Mouse (Mus musculus): ENCODE data around the gene Qars.

Gene Qars

GRCm38 (mm10) chr9:108490559-108491285 lies 16.8 kb upstream of the Qars start, which contains the start of gene Usp19:
Gene Usp19 (plus strand): TSS chr9:108490602.
- no peaks in the 10 kb centered on the region for H3K9me3 ChIP-seq (ENCODE audit: low read length)
- peaks cover 66% of the 10 kb centered on the region for H3K4me1 ChIP-seq (replicated peaks; ENCODE audit: low read depth, low read length)
- H3K36me3 ChIP-seq (ENCODE audit: insufficient read depth, low read length), result peaks cover 65% of the 10 kb centered on the region
- peak within 1 kb of the TSS; percentile 96 for H3K4me3 ChIP-seq (replicated peaks; ENCODE audit: low read length)
- H3K27me3 ChIP-seq (ENCODE audit: insufficient read depth, low read length), result no peaks in the 10 kb centered on the region
- no peak for TF ChIP-seq NANOG (IDR thresholded peaks at IDR 0.05; ENCODE audit: borderline replicate concordance, low read length)
- TF ChIP-seq POU5F1 (IDR thresholded peaks at IDR 0.05; ENCODE audit: borderline replicate concordance, low read length), result no peak
- no peak for TF ChIP-seq CTCF (conservative IDR thresholded peaks at IDR 0.05; ENCODE audit: low read length)

GRCm38 (mm10) chr9:108491286-108491580 lies 16.3 kb upstream of the Qars start:
- TF ChIP-seq NANOG (IDR thresholded peaks at IDR 0.05; ENCODE audit: borderline replicate concordance, low read length), result no peak
- TF ChIP-seq POU5F1 (IDR thresholded peaks at IDR 0.05; ENCODE audit: borderline replicate concordance, low read length), result no peak
- TF ChIP-seq CTCF (conservative IDR thresholded peaks at IDR 0.05; ENCODE audit: low read length), result no peak
- H3K27me3 ChIP-seq (ENCODE audit: insufficient read depth, low read length), result no peaks in the 10 kb centered on the region
- peaks cover 66% of the 10 kb centered on the region for H3K4me1 ChIP-seq (replicated peaks; ENCODE audit: low read depth, low read length)
- no peaks in the 10 kb centered on the region for H3K9me3 ChIP-seq (ENCODE audit: low read length)
- H3K4me3 ChIP-seq (replicated peaks; ENCODE audit: low read length), result peak overlapping the region; percentile 96
- H3K36me3 ChIP-seq (ENCODE audit: insufficient read depth, low read length), result peaks cover 65% of the 10 kb centered on the region

GRCm38 (mm10) chr9:108492043-108492750 lies 15.3 kb upstream of the Qars start:
- Histone ChIP-seq H3K36me3 (ENCODE audit: insufficient read depth, low read length) (peaks cover 66% of the 10 kb centered on the region), H3K9me3 (ENCODE audit: low read length) (no peaks in the 10 kb centered on the region), H3K4me3 (replicated peaks; ENCODE audit: low read length) (peak overlapping the region; percentile 96), H3K27me3 (ENCODE audit: insufficient read depth, low read length) (no peaks in the 10 kb centered on the region), H3K4me1 (replicated peaks; ENCODE audit: low read depth, low read length) (peaks cover 63% of the 10 kb centered on the region)
- TF ChIP-seq NANOG (IDR thresholded peaks at IDR 0.05; ENCODE audit: borderline replicate concordance, low read length), result no peak
- no peak for TF ChIP-seq POU5F1 (IDR thresholded peaks at IDR 0.05; ENCODE audit: borderline replicate concordance, low read length)
- TF ChIP-seq CTCF (conservative IDR thresholded peaks at IDR 0.05; ENCODE audit: low read length), result no peak

GRCm38 (mm10) chr9:108493246-108493645 lies 14.3 kb upstream of the Qars start:
- no peak overlapping the region for H3K4me3 ChIP-seq (replicated peaks; ENCODE audit: low read length)
- H3K36me3 ChIP-seq (ENCODE audit: insufficient read depth, low read length), result peaks cover 72% of the 10 kb centered on the region
- H3K9me3 ChIP-seq (ENCODE audit: low read length), result no peaks in the 10 kb centered on the region
- peaks cover 52% of the 10 kb centered on the region for H3K4me1 ChIP-seq (replicated peaks; ENCODE audit: low read depth, low read length)
- H3K27me3 ChIP-seq (ENCODE audit: insufficient read depth, low read length), result no peaks in the 10 kb centered on the region
- TF ChIP-seq POU5F1 (IDR thresholded peaks at IDR 0.05; ENCODE audit: borderline replicate concordance, low read length), result no peak
- no peak for TF ChIP-seq CTCF (conservative IDR thresholded peaks at IDR 0.05; ENCODE audit: low read length)
- no peak for TF ChIP-seq NANOG (IDR thresholded peaks at IDR 0.05; ENCODE audit: borderline replicate concordance, low read length)

GRCm38 (mm10) chr9:108494146-108494825 lies 13.2 kb upstream of the Qars start:
- Histone ChIP-seq H3K4me1 (replicated peaks; ENCODE audit: low read depth, low read length) (peaks cover 42% of the 10 kb centered on the region), H3K27me3 (ENCODE audit: insufficient read depth, low read length) (no peaks in the 10 kb centered on the region), H3K36me3 (ENCODE audit: insufficient read depth, low read length) (peaks cover 78% of the 10 kb centered on the region), H3K9me3 (ENCODE audit: low read length) (no peaks in the 10 kb centered on the region), H3K4me3 (replicated peaks; ENCODE audit: low read length) (no peak overlapping the region)
- TF ChIP-seq POU5F1 (IDR thresholded peaks at IDR 0.05; ENCODE audit: borderline replicate concordance, low read length) (no peak), NANOG (IDR thresholded peaks at IDR 0.05; ENCODE audit: borderline replicate concordance, low read length) (no peak), CTCF (conservative IDR thresholded peaks at IDR 0.05; ENCODE audit: low read length) (no peak)

- Histone ChIP-seq H3K27me3 (ENCODE audit: insufficient read depth, low read length) (no peaks in the 10 kb centered on the region), H3K36me3 (ENCODE audit: insufficient read depth, low read length) (peaks cover 82% of the 10 kb centered on the region), H3K9me3 (ENCODE audit: low read length) (no peaks in the 10 kb centered on the region), H3K4me3 (replicated peaks; ENCODE audit: low read length) (no peak overlapping the region), H3K4me1 (replicated peaks; ENCODE audit: low read depth, low read length) (peaks cover 36% of the 10 kb centered on the region)
- no peak for TF ChIP-seq CTCF (conservative IDR thresholded peaks at IDR 0.05; ENCODE audit: low read length)
- TF ChIP-seq NANOG (IDR thresholded peaks at IDR 0.05; ENCODE audit: borderline replicate concordance, low read length), result no peak
- TF ChIP-seq POU5F1 (IDR thresholded peaks at IDR 0.05; ENCODE audit: borderline replicate concordance, low read length), result no peak
Measured at GRCm38 (mm10) chr9:108494905-108495304, 12.6 kb upstream of the Qars start.

GRCm38 (mm10) chr9:108499231-108499630 lies 8.3 kb upstream of the Qars start:
- no peaks in the 10 kb centered on the region for H3K9me3 ChIP-seq (ENCODE audit: low read length)
- H3K4me3 ChIP-seq (replicated peaks; ENCODE audit: low read length), result no peak overlapping the region
- TF ChIP-seq POU5F1 (IDR thresholded peaks at IDR 0.05; ENCODE audit: borderline replicate concordance, low read length), result no peak
- peaks cover 96% of the 10 kb centered on the region for H3K36me3 ChIP-seq (ENCODE audit: insufficient read depth, low read length)
- H3K4me1 ChIP-seq (replicated peaks; ENCODE audit: low read depth, low read length), result peaks cover 14% of the 10 kb centered on the region
- no peaks in the 10 kb centered on the region for H3K27me3 ChIP-seq (ENCODE audit: insufficient read depth, low read length)

DNA sequence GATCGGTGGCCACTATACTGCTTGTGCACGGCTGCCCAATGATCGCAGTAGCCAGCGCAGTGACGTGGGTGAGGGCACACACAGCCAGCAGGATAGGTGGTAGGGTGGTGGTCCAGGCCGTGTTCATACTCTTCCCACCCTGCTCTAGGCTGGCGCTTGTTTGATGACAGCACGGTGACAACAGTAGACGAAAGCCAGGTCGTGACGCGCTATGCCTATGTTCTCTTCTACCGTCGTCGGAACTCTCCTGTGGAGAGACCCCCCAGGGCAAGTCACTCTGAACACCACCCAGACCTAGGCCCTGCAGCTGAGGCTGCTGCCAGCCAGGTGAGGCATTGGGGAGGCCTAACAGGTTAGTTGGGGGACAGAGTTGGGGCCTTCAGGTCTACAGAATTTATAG lies 7.6 kb upstream of the Qars start:
- Histone ChIP-seq H3K9me3 (ENCODE audit: low read length) (no peaks in the 10 kb centered on the region), H3K4me3 (replicated peaks; ENCODE audit: low read length) (no peak overlapping the region), H3K4me1 (replicated peaks; ENCODE audit: low read depth, low read length) (peaks cover 10% of the 10 kb centered on the region), H3K27me3 (ENCODE audit: insufficient read depth, low read length) (no peaks in the 10 kb centered on the region), H3K36me3 (ENCODE audit: insufficient read depth, low read length) (peaks cover 89% of the 10 kb centered on the region)
- no peak for TF ChIP-seq CTCF (conservative IDR thresholded peaks at IDR 0.05; ENCODE audit: low read length)
- no peak for TF ChIP-seq NANOG (IDR thresholded peaks at IDR 0.05; ENCODE audit: borderline replicate concordance, low read length)
- no peak for TF ChIP-seq POU5F1 (IDR thresholded peaks at IDR 0.05; ENCODE audit: borderline replicate concordance, low read length)

All from E14TG2a.4 (cell line).